Mouse (Mus musculus) liver, embryonic 14.5 days (tissue): ENCODE data around the gene Chn2.

Experiments used
- CTCF ChIP-seq: IDR thresholded peaks from 2 replicates; pipeline ENCODE4 v1.5.1; 2016; ENCODE audit warnings: antibody characterized with exemption, low read depth, control low read depth
- EP300 ChIP-seq: IDR thresholded peaks from 2 replicates; pipeline ENCODE4 v1.6.1; 2016; ENCODE audit warnings: antibody characterized with exemption, low read depth

GRCm38 (mm10) chr6:54332203-54332602 lies 292.8 kb downstream of the Chn2 start:
- TF ChIP-seq EP300 (no peak), CTCF (no peak)
